Mouse (Mus musculus): Measurements from ENCODE around the gene Mt2.

The Mt2 gene

DNA sequence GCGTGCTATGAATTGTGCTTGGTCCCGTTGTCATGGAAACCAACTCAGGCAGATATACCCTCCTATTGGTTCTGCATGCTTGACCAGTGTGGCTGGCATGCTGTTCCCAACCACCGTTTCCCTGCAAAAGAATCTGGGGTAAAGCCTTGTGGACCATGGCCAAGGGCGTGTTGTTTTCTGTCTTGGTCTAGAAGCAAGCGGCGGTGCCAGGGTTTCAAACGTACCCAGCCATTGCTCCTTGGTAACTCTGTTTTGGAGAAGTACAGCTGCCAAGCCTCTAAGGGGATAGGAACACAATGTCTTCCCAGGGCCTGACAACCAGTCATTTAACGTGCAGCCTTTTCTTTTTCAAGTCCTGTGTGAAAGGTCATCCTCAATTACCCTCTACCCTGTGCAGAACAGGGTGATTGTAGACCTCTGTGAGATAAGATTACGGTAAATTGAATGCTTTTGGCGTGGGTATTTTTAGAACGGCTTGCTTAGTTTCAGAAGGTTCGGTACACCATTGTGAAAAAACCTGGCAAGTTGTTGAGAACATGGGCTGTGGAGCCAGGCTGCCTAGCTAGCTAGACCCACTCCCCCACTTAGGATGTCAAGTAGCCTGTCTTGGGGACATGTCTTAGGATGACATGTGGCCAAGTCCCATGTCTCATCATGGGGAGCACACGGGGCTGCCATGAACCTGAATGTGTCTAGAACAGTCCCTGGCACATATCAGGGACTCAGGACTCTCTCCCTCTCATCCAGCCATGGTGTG lies 17.0 kb downstream of the Mt2 start:
- in situ Hi-C loops (cut with MboI; ENCODE audit: low pct_unique_long_range_greater_than_20kb in 1 of 2, low sequenced_read_pairs in 2 of 2, unreplicated experiment in 1 of 2): loop anchor here in 1 of 2 experiments (10.0 kb wide), 1 partner anchor 85 kb away; no protein-coding TSS in a partner anchor

GRCm38 (mm10) chr8:94191101-94191691 lies 18.7 kb downstream of the Mt2 start:
- in situ Hi-C loops (cut with MboI; ENCODE audit: low pct_unique_long_range_greater_than_20kb in 1 of 2, low sequenced_read_pairs in 2 of 2, unreplicated experiment in 1 of 2): loop anchor here in 1 of 2 experiments (10.0 kb wide), 1 partner anchor 86 kb away; no protein-coding TSS in a partner anchor

DNA sequence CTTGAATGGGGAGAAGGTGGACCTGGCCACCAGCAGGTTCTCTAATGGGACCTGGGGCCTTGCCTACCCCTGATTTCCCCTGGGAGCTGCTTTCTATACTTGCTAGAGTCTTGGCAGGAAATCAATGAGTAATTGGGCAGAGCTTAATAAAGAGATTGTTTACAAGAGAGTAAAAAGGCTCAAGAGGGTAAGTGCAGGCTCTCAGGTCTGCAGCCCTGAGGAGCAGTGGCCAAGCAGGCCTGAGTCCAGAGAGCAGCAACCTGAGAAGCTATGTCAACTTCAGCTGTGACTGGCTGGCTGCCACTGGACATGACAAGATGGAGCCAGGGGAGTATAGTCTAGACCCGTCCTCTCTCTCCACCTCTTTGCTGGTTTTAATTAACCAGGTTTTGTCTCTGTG lies 20.5 kb downstream of the Mt2 start:
- in situ Hi-C loops (cut with MboI; ENCODE audit: low pct_unique_long_range_greater_than_20kb in 1 of 2, low sequenced_read_pairs in 2 of 2, unreplicated experiment in 1 of 2): loop anchor here in 1 of 2 experiments (10.0 kb wide), 1 partner anchor 88 kb away; no protein-coding TSS in a partner anchor

- in situ Hi-C loops (cut with MboI; ENCODE audit: low pct_unique_long_range_greater_than_20kb in 1 of 2, low sequenced_read_pairs in 2 of 2, unreplicated experiment in 1 of 2): loop anchor here in 1 of 2 experiments (10.0 kb wide), 1 partner anchor 90 kb away; no protein-coding TSS in a partner anchor
Measured at GRCm38 (mm10) chr8:94194591-94195223, 22.2 kb downstream of the Mt2 start.

DNA sequence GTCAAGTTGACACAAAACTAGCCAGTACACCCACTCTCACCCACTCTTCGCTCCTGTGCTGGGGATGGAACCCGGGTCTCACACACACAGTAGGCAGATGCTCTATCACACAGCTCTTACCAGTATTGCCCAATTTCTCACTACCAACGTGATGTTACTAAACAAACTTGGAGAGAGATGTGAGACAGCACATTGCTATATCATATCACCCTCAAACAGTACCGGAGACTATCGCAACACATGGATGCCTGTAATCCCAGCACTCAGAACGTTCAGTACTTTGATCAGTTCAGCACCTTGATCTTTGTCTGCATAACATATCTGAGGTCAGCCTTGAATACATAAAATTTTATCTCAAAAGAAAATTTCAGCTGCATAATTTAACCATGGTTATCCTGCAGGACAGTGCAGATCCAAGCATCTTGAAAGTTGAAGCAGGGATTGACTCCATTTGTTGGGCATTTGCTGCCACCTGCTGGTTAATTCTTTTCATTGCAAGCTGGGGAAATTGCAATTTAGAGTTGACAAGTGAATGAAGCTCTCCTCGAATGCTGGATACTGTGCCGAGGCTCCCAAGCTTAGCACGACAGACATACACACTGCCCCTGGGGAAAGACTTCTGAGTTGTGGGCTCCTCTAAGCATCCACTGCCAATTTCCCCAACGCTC lies 26.9 kb downstream of the Mt2 start:
- in situ Hi-C loops (cut with MboI; ENCODE audit: low pct_unique_long_range_greater_than_20kb in 1 of 2, low sequenced_read_pairs in 2 of 2, unreplicated experiment in 1 of 2): loop anchor here in 1 of 2 experiments (10.0 kb wide), 1 partner anchor 95 kb away; no protein-coding TSS in a partner anchor

DNA sequence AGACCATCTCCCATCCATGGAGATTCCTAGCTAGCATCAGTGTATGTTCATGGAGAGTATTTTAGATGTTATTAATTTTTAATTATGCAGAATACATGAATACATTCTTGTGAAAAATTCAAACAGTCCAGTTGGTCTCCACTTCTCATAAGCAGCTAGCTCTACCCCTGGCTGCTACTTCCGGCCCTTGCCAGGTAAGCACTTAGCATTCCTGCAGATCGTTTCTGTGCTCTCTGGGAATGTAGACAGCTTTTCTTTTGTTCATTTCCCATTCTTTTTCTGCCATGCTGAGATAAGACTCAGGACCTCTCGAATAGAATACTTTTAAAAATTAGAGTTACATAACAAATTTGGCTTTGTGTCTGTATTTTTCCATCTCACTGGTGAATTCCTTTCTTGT lies 31.6 kb downstream of the Mt2 start:
- in situ Hi-C loops (cut with MboI; ENCODE audit: low pct_unique_long_range_greater_than_20kb in 1 of 2, low sequenced_read_pairs in 2 of 2, unreplicated experiment in 1 of 2): loop anchor here (5.0 to 25.0 kb wide), 3 partner anchors 37 to 617 kb away; no protein-coding TSS in a partner anchor

DNA sequence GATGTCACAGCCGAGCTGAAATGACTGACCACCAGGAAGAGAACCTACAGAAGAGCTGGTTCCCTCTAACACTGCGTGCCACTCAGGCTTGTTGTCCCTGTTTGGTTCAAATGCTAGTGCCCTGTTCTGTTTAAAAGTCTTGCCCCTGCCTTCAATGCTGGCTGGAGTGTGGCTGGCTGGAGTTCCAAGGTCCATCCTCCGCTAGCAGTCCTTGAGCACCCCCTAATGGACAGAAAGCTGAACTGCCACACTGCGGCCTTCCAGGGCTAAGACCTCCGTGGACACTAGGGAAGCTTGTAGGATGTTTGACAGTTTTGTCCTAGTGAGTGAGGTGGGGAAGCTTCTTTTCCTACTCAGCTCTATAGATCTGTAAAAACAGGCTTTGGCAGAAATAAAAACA lies 33.3 kb downstream of the Mt2 start:
- in situ Hi-C loops (cut with MboI; ENCODE audit: low pct_unique_long_range_greater_than_20kb in 1 of 2, low sequenced_read_pairs in 2 of 2, unreplicated experiment in 1 of 2): loop anchor here in 1 of 2 experiments (25.0 kb wide), 1 partner anchor 618 kb away; no protein-coding TSS in a partner anchor

DNA sequence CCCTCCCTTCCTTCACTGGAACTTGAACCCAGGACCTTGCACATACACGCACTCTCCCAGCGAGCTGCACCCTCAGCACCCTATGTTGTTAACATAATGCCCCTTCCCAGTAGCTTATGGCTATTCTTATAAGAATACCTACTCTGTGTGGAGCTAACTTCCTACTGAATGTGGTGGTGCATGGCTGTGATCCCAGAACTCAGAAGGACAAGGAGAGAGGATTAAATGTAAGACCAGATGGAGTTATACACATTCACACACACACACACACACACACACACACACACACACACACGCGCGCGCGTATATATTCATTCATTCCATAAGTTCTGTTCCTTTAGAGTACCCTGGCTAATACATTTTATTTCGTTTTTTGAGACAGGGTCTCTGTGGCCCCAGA lies 33.8 kb downstream of the Mt2 start:
- in situ Hi-C loops (cut with MboI; ENCODE audit: low pct_unique_long_range_greater_than_20kb in 1 of 2, low sequenced_read_pairs in 2 of 2, unreplicated experiment in 1 of 2): loop anchor here in 1 of 2 experiments (25.0 kb wide), 1 partner anchor 619 kb away; no protein-coding TSS in a partner anchor

DNA sequence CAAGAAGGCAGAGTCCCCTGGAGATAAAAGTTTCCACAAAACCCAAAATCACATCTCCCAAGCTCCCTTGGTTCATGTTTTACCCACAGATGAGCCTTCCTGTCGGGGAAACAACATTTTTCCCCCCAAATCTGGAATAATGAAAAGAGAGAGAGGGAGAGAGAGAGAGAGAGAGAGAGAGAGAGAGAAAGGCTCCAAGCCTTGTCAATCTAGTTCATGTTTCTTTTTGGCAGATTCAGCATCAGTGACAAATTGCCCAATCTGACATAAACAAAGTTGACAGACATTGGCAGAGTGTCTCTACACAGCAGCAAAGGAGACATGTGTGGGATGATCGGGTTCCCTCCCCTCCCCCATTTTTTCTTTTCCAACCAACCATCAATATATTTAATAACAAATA lies 35.0 kb downstream of the Mt2 start:
- in situ Hi-C loops (cut with MboI; ENCODE audit: low pct_unique_long_range_greater_than_20kb in 1 of 2, low sequenced_read_pairs in 2 of 2, unreplicated experiment in 1 of 2): loop anchor here in 1 of 2 experiments (25.0 kb wide), 1 partner anchor 620 kb away; no protein-coding TSS in a partner anchor

DNA sequence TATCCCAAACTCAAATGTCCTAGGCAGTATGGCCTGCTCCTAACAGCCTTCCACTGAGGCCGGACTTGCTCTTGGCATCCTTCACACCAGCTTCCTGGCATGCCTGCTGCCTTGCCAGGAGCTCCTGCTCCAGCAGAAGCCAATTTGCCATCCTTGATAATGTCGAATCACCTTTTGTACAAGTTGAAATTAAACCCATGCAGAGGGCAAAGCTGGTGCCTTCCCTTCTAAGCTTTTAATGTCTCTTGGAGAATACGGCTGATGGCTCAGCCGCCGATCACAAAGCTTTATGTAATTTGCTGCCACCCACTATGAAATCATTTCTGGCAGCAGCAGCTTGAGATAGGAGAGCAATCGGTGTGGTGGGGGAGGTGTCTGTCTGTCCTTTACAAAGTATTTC lies 37.2 kb downstream of the Mt2 start:
- in situ Hi-C loops (cut with MboI; ENCODE audit: low pct_unique_long_range_greater_than_20kb in 1 of 2, low sequenced_read_pairs in 2 of 2, unreplicated experiment in 1 of 2): loop anchor here in 1 of 2 experiments (25.0 kb wide), 1 partner anchor 622 kb away; no protein-coding TSS in a partner anchor

GRCm38 (mm10) chr8:94210225-94210624 lies 37.8 kb downstream of the Mt2 start:
- in situ Hi-C loops (cut with MboI; ENCODE audit: low pct_unique_long_range_greater_than_20kb in 1 of 2, low sequenced_read_pairs in 2 of 2, unreplicated experiment in 1 of 2): loop anchor here in 1 of 2 experiments (25.0 kb wide), 1 partner anchor 623 kb away; no protein-coding TSS in a partner anchor

GRCm38 (mm10) chr8:94213819-94214218 lies 41.4 kb downstream of the Mt2 start:
- in situ Hi-C loops (cut with MboI; ENCODE audit: low pct_unique_long_range_greater_than_20kb in 1 of 2, low sequenced_read_pairs in 2 of 2, unreplicated experiment in 1 of 2): loop anchor here in 1 of 2 experiments (25.0 kb wide), 1 partner anchor 627 kb away; no protein-coding TSS in a partner anchor

- in situ Hi-C loops (cut with MboI; ENCODE audit: low pct_unique_long_range_greater_than_20kb in 1 of 2, low sequenced_read_pairs in 2 of 2, unreplicated experiment in 1 of 2): loop anchor here in 1 of 2 experiments (25.0 kb wide), 1 partner anchor 627 kb away; no protein-coding TSS in a partner anchor
Measured at GRCm38 (mm10) chr8:94214252-94215173, 42.0 kb downstream of the Mt2 start, which contains the start of gene Nup93. Gene Nup93, plus strand, starts transcription at chr8:94214564.

All from mouse embryonic stem cell (cell line).